Mouse (Mus musculus): ENCODE results near the gene Ifnlr1.

DNA sequence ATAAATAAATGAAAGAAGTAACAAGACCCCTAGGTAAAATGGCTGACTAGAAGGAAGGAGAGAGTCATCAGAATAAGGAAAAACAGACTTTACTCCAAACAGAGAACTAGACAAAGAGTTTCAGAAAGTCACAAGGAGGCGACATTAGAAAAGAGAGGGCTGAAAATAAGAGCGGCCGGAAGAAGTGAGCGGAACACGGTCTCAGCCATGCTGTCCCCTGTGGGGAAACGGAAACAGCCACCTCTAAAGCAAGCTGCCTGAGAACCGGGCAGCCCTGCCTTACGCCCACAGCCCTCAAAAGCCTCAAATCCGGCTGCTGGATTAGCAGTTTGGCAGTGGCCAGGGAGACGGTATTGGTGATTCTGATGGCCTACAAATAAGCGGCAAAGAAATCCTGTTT is 23.5 kb downstream of the Ifnlr1 start:
- TF ChIP-seq POLR2A (IDR thresholded peaks at IDR 0.05; ENCODE audit: low read depth, low read length) (no peak), MEF2A (IDR thresholded peaks at IDR 0.05; ENCODE audit: borderline replicate concordance, low read depth, low read length) (no peak), CTCF (conservative IDR thresholded peaks at IDR 0.05 in 1 of 2, IDR thresholded peaks at IDR 0.05 in 1 of 2; ENCODE audit: low read depth in 2 of 2, low read length in 2 of 2) (no peak), EP300 (IDR thresholded peaks at IDR 0.05; ENCODE audit: low read length) (no peak), RCOR1 (conservative IDR thresholded peaks at IDR 0.05; ENCODE audit: low read depth, low read length) (no peak), MAFK (IDR thresholded peaks at IDR 0.05; ENCODE audit: insufficient replicate concordance, low read length) (no peak), ZKSCAN1 (IDR thresholded peaks at IDR 0.05; ENCODE audit: borderline replicate concordance, low read depth, low read length) (no peak), TCF12 (IDR thresholded peaks at IDR 0.05; ENCODE audit: low read depth, low read length) (no peak), POLR2AphosphoS2 (IDR thresholded peaks at IDR 0.05; ENCODE audit: low read depth, low read length) (no peak), BHLHE40 (IDR thresholded peaks at IDR 0.05; ENCODE audit: low read depth, low read length) (no peak)

Measured in CH12.LX (cell line).